Mouse (Mus musculus): ENCODE data around the gene Gm20431. TPM values are rescaled to one million over a fixed set of nuclear protein-coding genes. Genes with fewer than 3 reads are reported as not detected.

Gm20431 gene
- total RNA-seq (2021): 10 to 100 TPM; 38.9 to 50.9 TPM
- long read RNA-seq, experiment 1, partial matches to known transcripts: 6 of 10 reads
- long read RNA-seq, experiment 1, other reads (novel, unspliced or antisense): 4 of 10 reads
- long read RNA-seq, experiment 2, partial matches to known transcripts: 16 of 17 reads
- long read RNA-seq, experiment 2, other reads (novel, unspliced or antisense): 1 of 17 reads

GRCm38 (mm10) chr2:167661270-167662203, at the start of gene Gm20431:
Gm20431 (minus strand) TSS chr2:167661496.
- DNase-seq (ENCODE audit: low spot score in 2 of 2): peak; percentile 92 to 94

GRCm38 (mm10) chr2:167710574-167710973, 49.3 kb upstream of the Gm20431 start:
- no peak for DNase-seq (ENCODE audit: low spot score in 2 of 2)

- DNase-seq (ENCODE audit: low spot score in 2 of 2): no peak
Measured at GRCm38 (mm10) chr2:167709969-167710368, 48.7 kb upstream of the Gm20431 start.

- DNase-seq (ENCODE audit: low spot score in 2 of 2): no peak
Measured at GRCm38 (mm10) chr2:167708373-167708772, 47.1 kb upstream of the Gm20431 start.

GRCm38 (mm10) chr2:167706183-167706939, 45.1 kb upstream of the Gm20431 start:
- no peak for DNase-seq (ENCODE audit: low spot score in 2 of 2)

- DNase-seq (ENCODE audit: low spot score in 2 of 2): no peak
Measured at GRCm38 (mm10) chr2:167704409-167704808, 43.1 kb upstream of the Gm20431 start.

GRCm38 (mm10) chr2:167702126-167702525, 40.8 kb upstream of the Gm20431 start:
- no peak for DNase-seq (ENCODE audit: low spot score in 2 of 2)

GRCm38 (mm10) chr2:167701472-167701871, 40.2 kb upstream of the Gm20431 start:
- DNase-seq (ENCODE audit: low spot score in 2 of 2): no peak

- DNase-seq (ENCODE audit: low spot score in 2 of 2): no peak
Measured at GRCm38 (mm10) chr2:167700018-167700417, 38.7 kb upstream of the Gm20431 start.

- no peak for DNase-seq (ENCODE audit: low spot score in 2 of 2)
Measured at GRCm38 (mm10) chr2:167697902-167698301, 36.6 kb upstream of the Gm20431 start.

GRCm38 (mm10) chr2:167696143-167696542, 34.8 kb upstream of the Gm20431 start:
- DNase-seq (ENCODE audit: low spot score in 2 of 2): no peak

- no peak for DNase-seq (ENCODE audit: low spot score in 2 of 2)
Measured at GRCm38 (mm10) chr2:167695491-167695890, 34.2 kb upstream of the Gm20431 start.

- no peak for DNase-seq (ENCODE audit: low spot score in 2 of 2)
Measured at GRCm38 (mm10) chr2:167694963-167695362, 33.7 kb upstream of the Gm20431 start.

- DNase-seq (ENCODE audit: low spot score in 2 of 2): no peak
Measured at GRCm38 (mm10) chr2:167694244-167694643, 32.9 kb upstream of the Gm20431 start.

- DNase-seq (ENCODE audit: low spot score in 2 of 2): no peak
Measured at GRCm38 (mm10) chr2:167693540-167693939, 32.2 kb upstream of the Gm20431 start.

GRCm38 (mm10) chr2:167692831-167693230, 31.5 kb upstream of the Gm20431 start:
- no peak for DNase-seq (ENCODE audit: low spot score in 2 of 2)

- no peak for DNase-seq (ENCODE audit: low spot score in 2 of 2)
Measured at GRCm38 (mm10) chr2:167691871-167692661, 30.8 kb upstream of the Gm20431 start.

GRCm38 (mm10) chr2:167691410-167691809, 30.1 kb upstream of the Gm20431 start:
- no peak for DNase-seq (ENCODE audit: low spot score in 2 of 2)

- peak in 1 of 2 experiments; percentile 40 for DNase-seq (ENCODE audit: low spot score in 2 of 2)
Measured at GRCm38 (mm10) chr2:167690962-167691311, 29.6 kb upstream of the Gm20431 start.

GRCm38 (mm10) chr2:167690219-167690961, 29.1 kb upstream of the Gm20431 start:
- peak; percentile 57 to 63 for DNase-seq (ENCODE audit: low spot score in 2 of 2)

Data from layer of hippocampus, postnatal 14 days (tissue).